In genomic region chr12:112616668-112617067, GRCm38 (mm10) we compare ENCODE assay signal across 1 mouse cellular context.
TF ChIP-seq lines count a peak whose summit lies in the region.

No protein-coding gene starts in this region.

TF ChIP-seq in CH12.LX, 34 proteins besides CTCF, POLR2A, EP300 and RAD21:
- TF ChIP-seq ELF1 (IDR thresholded peaks at IDR 0.05; ENCODE audit: low read depth, low read length) (no peak), BHLHE40 (IDR thresholded peaks at IDR 0.05; ENCODE audit: low read depth, low read length) (0 out of 2 replicates have a peak, but pooled peaks have one; percentile 5), MYC (IDR thresholded peaks at IDR 0.05; ENCODE audit: low read depth, low read length) (peak; percentile 45; the same call in 1 of the 2 replicates), CHD2 (IDR thresholded peaks at IDR 0.05; ENCODE audit: low read length) (no peak), TCF12 (IDR thresholded peaks at IDR 0.05; ENCODE audit: low read depth, low read length) (peak; percentile 55; the same call in 1 of the 2 replicates), ETS1 (conservative IDR thresholded peaks at IDR 0.05; ENCODE audit: low read depth, low read length) (peak; percentile 69), MAX (IDR thresholded peaks at IDR 0.05; ENCODE audit: low read length) (peak; percentile 53), SIN3A (IDR thresholded peaks at IDR 0.05; ENCODE audit: low read length) (peak; percentile 16; the same call in 1 of the 2 replicates)
